Mouse (Mus musculus) heart, postnatal 0 days (tissue): ENCODE measurements around the gene Pgm5. TPM values are rescaled to one million over a fixed set of nuclear protein-coding genes. Genes with fewer than 3 reads are reported as not detected.

Experiments used
- ATAC-seq: fragments of 200-750 bp; cut with Nextera tagmentation; 2 replicates; pipeline ENCODE4 v1.8.0; 2017; ENCODE audit warnings: low read depth, moderate number of reproducible peaks, moderate library complexity; ENCODE audit not compliant: insufficient read depth
- DNase-seq: peaks from one replicate; pipeline ENCODE4 v3.0.0-alpha.2; 2016; ENCODE audit warnings: low spot score
- H3K27ac ChIP-seq: fragments of 300-500 bp; sonication (generic); 2 replicates; pipeline ENCODE4 v1.5.1; 2014; ENCODE audit warnings: low read depth, mild to moderate bottlenecking
- H3K27me3 ChIP-seq: fragments of 300-500 bp; sonication (generic); 2 replicates; pipeline ENCODE4 v1.6.1; 2014; ENCODE audit warnings: low read length, mixed read lengths; ENCODE audit not compliant: control insufficient read depth, insufficient read depth
- H3K36me3 ChIP-seq: fragments of 300-500 bp; sonication (generic); replicated peaks from 2 replicates; pipeline ENCODE4 v1.6.1; 2014; ENCODE audit warnings: low read length, mixed read lengths; ENCODE audit not compliant: control insufficient read depth, insufficient read depth
- H3K4me1 ChIP-seq: fragments of 300-500 bp; sonication (generic); 2 replicates; pipeline ENCODE4 v1.6.1; 2014; ENCODE audit warnings: antibody characterized with exemption; ENCODE audit not compliant: control insufficient read depth, insufficient read depth
- H3K4me2 ChIP-seq: fragments of 300-500 bp; sonication (generic); 2 replicates; pipeline ENCODE4 v1.6.1; 2014; ENCODE audit warnings: low read depth, mild to moderate bottlenecking, low read length, moderate library complexity
- H3K4me3 ChIP-seq: fragments of 300-500 bp; sonication (generic); 2 replicates; pipeline ENCODE4 v1.5.1; 2014; ENCODE audit warnings: low read depth, low read length
- H3K9ac ChIP-seq: fragments of 300-500 bp; sonication (generic); replicated peaks from 2 replicates; pipeline ENCODE4 v1.6.1; 2014; ENCODE audit warnings: low read depth, low read length, mixed read lengths
- H3K9me3 ChIP-seq: fragments of 300-500 bp; sonication (generic); replicated peaks from 2 replicates; pipeline ENCODE4 v1.6.1; 2016; ENCODE audit warnings: low read length; ENCODE audit not compliant: control insufficient read depth
- CTCF ChIP-seq: IDR thresholded peaks from 2 replicates; pipeline ENCODE4 v1.5.1; 2016; ENCODE audit warnings: antibody characterized with exemption, control low read depth, low read depth
- EP300 ChIP-seq: IDR thresholded peaks from 2 replicates; pipeline ENCODE4 v1.6.1; 2016; ENCODE audit warnings: antibody characterized with exemption, low read depth
- WGBS: fragments of 180-500 bp; shearing (Covaris S2); extraction: QIAGEN DNeasy Blood & Tissue Kit; methylation state at CpG from one replicate; pipeline ENCODE4 v1.1.7; 2014; 5-methylcytosine and 5-hydroxymethylcytosine counted together
- polyA plus RNA-seq: library from polyadenylated mRNA; unstranded; fragments of >200 nt; fragmentation: Nextera tagmentation; extraction: Ambion mirVana; gene quantifications from 2 replicates; pipeline ENCODE4 v1.2.1, GENCODE M21; 2015
- total RNA-seq: library from RNA; depleted of rRNA; stranded (reverse); fragments of >200 nt; gene quantifications from 2 replicates; pipeline ENCODE4 v1.2.3, GENCODE M21; 2014; ENCODE audit warnings: low replicate concordance

The Pgm5 gene
- total and polyA plus RNA-seq, 2 experiments from 2014 or later = 4.9 to 163 TPM

GRCm38 (mm10) chr19:24842080-24842479 is 19.6 kb downstream of the Pgm5 start:
- Histone ChIP-seq H3K27me3 (no peaks in the 10 kb centered on the region), H3K9ac (no peak overlapping the region), H3K27ac (no peak overlapping the region), H3K36me3 (no peaks in the 10 kb centered on the region), H3K4me1 (no peaks in the 10 kb centered on the region), H3K9me3 (no peaks in the 10 kb centered on the region), H3K4me3 (no peak overlapping the region), H3K4me2 (no peak overlapping the region)
- TF ChIP-seq EP300 (no peak), CTCF (no peak)
- 93% methylated on average over 3 of the region's 3 CpGs for WGBS
- no peak for DNase-seq
- ATAC-seq = no peak

DNA sequence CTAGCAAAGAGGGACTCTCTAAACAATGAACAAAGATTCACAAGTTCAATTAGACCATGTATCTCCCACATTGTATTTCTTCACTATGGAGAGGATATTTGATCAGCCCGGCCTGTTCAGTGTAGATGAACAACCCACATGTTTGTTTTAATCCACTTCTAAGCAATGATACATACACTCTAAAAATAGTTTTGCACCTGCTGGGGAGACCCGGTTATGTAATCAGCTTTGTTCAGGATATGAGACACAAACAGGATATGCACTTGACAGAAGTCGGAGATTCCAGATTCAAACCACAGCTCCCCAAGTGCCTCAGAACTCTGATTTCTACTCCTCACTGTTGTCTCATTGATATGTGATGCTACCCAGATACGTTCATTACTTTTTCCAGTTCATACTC is 37.1 kb downstream of the Pgm5 start:
- no peak overlapping the region for H3K27ac ChIP-seq
- H3K4me2 ChIP-seq = no peak overlapping the region
- H3K4me3 ChIP-seq = no peak overlapping the region
- H3K9ac ChIP-seq = no peak overlapping the region
- H3K36me3 ChIP-seq = 0 out of 2 replicates have a peak, but pooled peaks cover 3% of the 10 kb centered on the region
- 33% methylated on average over 4 of the region's 4 CpGs for WGBS
- peaks cover 6% of the 10 kb centered on the region; the same call in 1 of the 2 replicates for H3K4me1 ChIP-seq
- TF ChIP-seq EP300 = no peak
- ATAC-seq (no peak), DNase-seq (no peak)
- no peaks in the 10 kb centered on the region for H3K27me3 ChIP-seq
- no peaks in the 10 kb centered on the region for H3K9me3 ChIP-seq

- ATAC-seq = no peak
- Histone ChIP-seq H3K27me3 (no peaks in the 10 kb centered on the region), H3K4me3 (no peak overlapping the region), H3K27ac (no peak overlapping the region), H3K9ac (no peak overlapping the region), H3K4me2 (no peak overlapping the region), H3K36me3 (peaks cover 19% of the 10 kb centered on the region), H3K9me3 (no peaks in the 10 kb centered on the region), H3K4me1 (no peaks in the 10 kb centered on the region)
- DNase-seq = no peak
- 84% methylated on average over 12 of the region's 12 CpGs for WGBS
- TF ChIP-seq EP300 = no peak
- no peak for TF ChIP-seq CTCF
These were observed 45.9 kb downstream of the Pgm5 start for GRCm38 (mm10) chr19:24815661-24816221.

DNA sequence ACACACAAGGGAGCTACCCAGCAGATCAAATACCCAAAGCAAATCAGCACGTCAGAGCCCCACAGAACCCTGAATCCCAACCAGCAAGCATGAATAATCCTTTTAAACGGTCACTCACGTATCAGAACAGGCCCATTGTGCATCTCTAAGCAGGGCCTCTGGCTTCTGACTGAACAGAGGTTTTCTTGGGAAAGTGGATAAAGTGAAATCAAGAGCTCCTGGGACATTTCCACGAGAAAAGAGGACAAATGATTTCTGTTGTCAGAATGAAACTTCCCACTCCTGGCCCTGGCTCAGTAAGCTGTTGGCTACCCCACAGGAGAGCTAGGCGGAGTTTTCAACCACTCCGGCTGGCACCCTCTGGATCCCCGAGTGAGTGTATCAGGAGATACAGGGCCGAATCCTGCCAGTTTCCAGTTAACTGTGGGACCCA is 48.8 kb downstream of the Pgm5 start:
- TF ChIP-seq CTCF (no peak), EP300 (no peak)
- no peak overlapping the region for H3K4me2 ChIP-seq
- H3K9me3 ChIP-seq = no peaks in the 10 kb centered on the region
- DNase-seq (no peak), ATAC-seq (no peak)
- no peak overlapping the region for H3K4me3 ChIP-seq
- no peaks in the 10 kb centered on the region for H3K4me1 ChIP-seq
- H3K27me3 ChIP-seq = no peaks in the 10 kb centered on the region
- 69% methylated on average over 8 of the region's 8 CpGs for WGBS
- H3K9ac ChIP-seq = no peak overlapping the region
- peaks cover 9% of the 10 kb centered on the region for H3K36me3 ChIP-seq
- no peak overlapping the region for H3K27ac ChIP-seq

DNA sequence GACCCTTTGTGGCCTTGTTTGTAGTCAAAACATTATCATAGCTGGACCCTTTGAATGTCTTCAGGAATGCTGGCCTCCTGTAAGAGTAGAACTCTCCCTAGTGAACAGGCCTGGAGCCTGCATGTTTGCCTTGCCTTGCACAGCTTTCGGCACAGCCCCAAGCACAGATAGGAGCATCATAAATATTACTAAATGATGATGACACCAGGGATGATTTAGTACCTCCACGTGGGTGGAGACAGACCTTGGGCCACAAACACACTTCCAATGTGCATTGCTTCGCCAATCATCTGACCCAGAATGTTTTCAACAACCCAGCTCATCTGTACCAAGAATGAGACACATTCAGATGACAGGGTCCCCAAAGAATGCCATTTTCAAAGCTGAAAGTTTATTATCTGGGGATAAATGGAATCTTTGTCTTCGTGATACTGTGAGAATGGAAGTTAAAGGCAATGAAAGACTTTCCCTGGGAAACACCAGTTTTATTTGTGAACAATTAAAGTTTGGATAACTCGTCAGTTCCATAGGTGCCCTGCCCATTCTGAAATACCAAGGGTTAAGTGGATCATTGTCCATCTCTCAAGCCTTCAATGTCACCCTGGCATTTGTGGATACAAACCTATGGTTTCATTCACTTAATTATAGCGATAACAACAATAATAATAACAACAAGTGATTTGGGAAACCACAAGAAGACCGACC is 49.4 kb downstream of the Pgm5 start:
- Histone ChIP-seq H3K27me3 (no peaks in the 10 kb centered on the region), H3K9me3 (no peaks in the 10 kb centered on the region), H3K27ac (no peak overlapping the region), H3K9ac (no peak overlapping the region), H3K4me1 (no peaks in the 10 kb centered on the region), H3K4me3 (no peak overlapping the region), H3K36me3 (peaks cover 3% of the 10 kb centered on the region), H3K4me2 (no peak overlapping the region)
- 84% methylated on average over 7 of the region's 7 CpGs for WGBS
- DNase-seq = no peak
- ATAC-seq = no peak
- TF ChIP-seq EP300 = no peak
- TF ChIP-seq CTCF = no peak
